Mouse (Mus musculus) ES-E14 (cell line): ENCODE measurements at regions not wholly inside any gene's neighbourhood (a gene's known extent, or its start where the extent isn't known, plus 50 kb on each side); places are given as distances from the start of the nearest gene placed in this dataset.

Source experiments
- DNase-seq: peaks from one replicate; pipeline ENCODE4 v3.0.0-alpha.2; 2013; ENCODE audit warnings: low read depth, low spot score
- H3K27ac ChIP-seq: 2 replicates; pipeline ENCODE4 v1.5.1; 2012; ENCODE audit warnings: low read depth, mild to moderate bottlenecking, low read length, moderate library complexity, mixed read lengths; ENCODE audit not compliant: poor library complexity, insufficient read depth, severe bottlenecking
- H3K36me3 ChIP-seq: 2 replicates; pipeline ENCODE4 v1.6.1; 2012; ENCODE audit warnings: mild to moderate bottlenecking, low read length, moderate library complexity, mixed read lengths; ENCODE audit not compliant: control insufficient read depth, poor library complexity, insufficient read depth, severe bottlenecking
- H3K4me1 ChIP-seq, 2 experiments: fragments of 150-350 bp in 1 of 2; sonication (generic) in 1 of 2; 2 replicates each; pipeline ENCODE4 v1.6.1; 2012; ENCODE audit warnings: low read length in 2 of 2, mild to moderate bottlenecking in 1 of 2, mixed read lengths in 1 of 2; ENCODE audit not compliant: control insufficient read depth in 2 of 2, insufficient read depth in 2 of 2, poor library complexity in 1 of 2
- H3K4me3 ChIP-seq, 2 experiments: fragments of 150-350 bp in 1 of 2; sonication (generic) in 1 of 2; 2 replicates each; pipeline ENCODE4 v1.5.1; 2012; ENCODE audit warnings: low read length in 2 of 2, low read depth in 1 of 2, mild to moderate bottlenecking in 1 of 2, mixed read lengths in 1 of 2; ENCODE audit not compliant: insufficient read depth in 1 of 2, poor library complexity in 1 of 2, severe bottlenecking in 1 of 2
- H3K9ac ChIP-seq: 2 replicates; pipeline ENCODE4 v1.6.1; 2012; ENCODE audit warnings: low read depth, mild to moderate bottlenecking, low read length, mixed read lengths; ENCODE audit not compliant: poor library complexity, insufficient read depth, severe bottlenecking
- H3K9me3 ChIP-seq: fragments of 150-350 bp; sonication (generic); 2 replicates; pipeline ENCODE4 v1.6.1; 2012; ENCODE audit warnings: low read depth, mild to moderate bottlenecking, low read length; ENCODE audit not compliant: control insufficient read depth, insufficient read depth
- CHD2 ChIP-seq: IDR thresholded peaks from 2 replicates; pipeline ENCODE4 v1.6.1; 2014; ENCODE audit warnings: mild to moderate bottlenecking, low read depth, low read length, inconsistent platforms
- HCFC1 ChIP-seq: IDR thresholded peaks from 2 replicates; pipeline ENCODE4 v1.6.1; 2012; ENCODE audit warnings: low read length, inconsistent platforms, borderline replicate concordance; ENCODE audit not compliant: insufficient read depth
- MAFK ChIP-seq: IDR thresholded peaks from 2 replicates; pipeline ENCODE4 v1.6.1; 2014; ENCODE audit warnings: mild to moderate bottlenecking, low read depth, low read length, inconsistent platforms; ENCODE audit not compliant: insufficient read depth
- ZC3H11A ChIP-seq: IDR thresholded peaks from 2 replicates; pipeline ENCODE4 v1.6.1; 2012; ENCODE audit warnings: low read depth, mild to moderate bottlenecking, inconsistent platforms, low read length, borderline replicate concordance
- ZNF384 ChIP-seq: IDR thresholded peaks from 2 replicates; pipeline ENCODE4 v1.6.1; 2012; ENCODE audit warnings: low read depth, low read length, inconsistent platforms
- in situ Hi-C, 2 experiments: fragments of 600-800 bp; cut with MboI; formaldehyde crosslinking; loops; one replicate each; pipeline ENCODE4 v1.15.1; 2025; ENCODE audit warnings: low sequenced_read_pairs in 2 of 2, inconsistent platforms in 1 of 2; ENCODE audit not compliant: unreplicated experiment in 2 of 2

GRCm38 (mm10) chr15:49335523-49336040 lies 4549.1 kb upstream of the Gm7489 start:
- H3K27ac ChIP-seq: no peak overlapping the region
- DNase-seq: no peak

GRCm38 (mm10) chr15:49347029-49347428 lies 4537.7 kb upstream of the Gm7489 start:
- H3K9me3 ChIP-seq: no peaks in the 10 kb centered on the region
- in situ Hi-C loops: no loop called here

More at GRCm38 (mm10) chr15:49335523-49336040, 4549.1 kb upstream of the Gm7489 start:
- Histone ChIP-seq H3K4me1 (no peaks in the 10 kb centered on the region), H3K36me3 (no peaks in the 10 kb centered on the region), H3K9ac (no peak overlapping the region), H3K4me3 (no peak overlapping the region), H3K9me3 (no peaks in the 10 kb centered on the region)
- no peak for TF ChIP-seq ZC3H11A
- TF ChIP-seq HCFC1: no peak
- TF ChIP-seq MAFK: no peak
- no peak for TF ChIP-seq CHD2
- no peak for TF ChIP-seq ZNF384
- in situ Hi-C loops: no loop called here

DNA sequence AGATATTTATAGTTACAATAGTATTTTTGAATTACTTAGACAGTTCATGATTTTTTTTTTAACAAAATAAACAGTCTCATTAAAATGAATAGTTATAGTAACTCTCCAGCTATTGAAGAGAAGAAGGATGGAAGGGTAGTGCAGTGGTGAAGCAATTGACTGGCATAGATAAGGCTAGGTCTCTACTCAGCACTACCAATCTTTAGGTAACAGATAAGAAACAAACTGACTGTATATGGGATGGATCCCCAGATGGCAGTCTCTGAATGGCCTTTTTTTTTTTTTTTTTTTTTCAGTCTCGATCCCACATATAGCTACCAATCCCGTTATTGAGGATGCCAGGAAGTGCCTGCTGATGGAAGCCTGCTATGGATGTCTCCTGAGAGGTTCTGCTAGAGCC lies 4528.6 kb upstream of the Gm7489 start:
- Histone ChIP-seq H3K4me1 (no peaks in the 10 kb centered on the region), H3K9me3 (no peaks in the 10 kb centered on the region), H3K4me3 (no peak overlapping the region), H3K36me3 (no peaks in the 10 kb centered on the region), H3K27ac (no peak overlapping the region), H3K9ac (no peak overlapping the region)
- in situ Hi-C loops: no loop called here
- TF ChIP-seq CHD2 (no peak), ZNF384 (no peak), HCFC1 (no peak), MAFK (no peak), ZC3H11A (no peak)
- DNase-seq: no peak

More at GRCm38 (mm10) chr15:49347029-49347428, 4537.7 kb upstream of the Gm7489 start:
- no peak for DNase-seq
- no peak overlapping the region for H3K4me3 ChIP-seq
- H3K27ac ChIP-seq: no peak overlapping the region
- H3K36me3 ChIP-seq: no peaks in the 10 kb centered on the region
- H3K4me1 ChIP-seq: no peaks in the 10 kb centered on the region
- TF ChIP-seq ZC3H11A: no peak
- TF ChIP-seq CHD2: no peak
- TF ChIP-seq HCFC1: no peak
- TF ChIP-seq MAFK: no peak
- no peak for TF ChIP-seq ZNF384
- H3K9ac ChIP-seq: no peak overlapping the region

- no peaks in the 10 kb centered on the region for H3K4me1 ChIP-seq
- no peaks in the 10 kb centered on the region for H3K9me3 ChIP-seq
- in situ Hi-C loops: no loop called here
- no peak overlapping the region for H3K9ac ChIP-seq
- H3K27ac ChIP-seq: no peak overlapping the region
- peak; percentile 17 for DNase-seq
- H3K4me3 ChIP-seq: no peak overlapping the region
- H3K36me3 ChIP-seq: no peaks in the 10 kb centered on the region
- no peak for TF ChIP-seq HCFC1
- no peak for TF ChIP-seq CHD2
- TF ChIP-seq ZNF384: no peak
- TF ChIP-seq MAFK: no peak
- TF ChIP-seq ZC3H11A: no peak
Measured at GRCm38 (mm10) chr15:49395966-49396365, 4488.7 kb upstream of the Gm7489 start.

GRCm38 (mm10) chr15:49413665-49414064 lies 4471.0 kb upstream of the Gm7489 start:
- no peaks in the 10 kb centered on the region for H3K9me3 ChIP-seq
- in situ Hi-C loops: no loop called here
- H3K4me1 ChIP-seq: no peaks in the 10 kb centered on the region
- no peak overlapping the region for H3K4me3 ChIP-seq
- DNase-seq: no peak
- no peak overlapping the region for H3K27ac ChIP-seq
- no peak overlapping the region for H3K9ac ChIP-seq
- no peaks in the 10 kb centered on the region for H3K36me3 ChIP-seq
- TF ChIP-seq CHD2 (no peak), MAFK (no peak), ZC3H11A (no peak), ZNF384 (no peak)
